Mouse (Mus musculus) neutrophil, adult 5-6 weeks (primary cell): ENCODE data around the gene Cox4i1. TPM values are rescaled to one million over a fixed set of nuclear protein-coding genes. Genes with fewer than 3 reads are reported as not detected.

Source experiments
- ATAC-seq: fragments of 151-379, 151-347 bp; 2 replicates; pipeline ENCODE4 v1.8.0; 2017; ENCODE audit warnings: mild to moderate bottlenecking, moderate TSS enrichment; ENCODE audit not compliant: insufficient number of reproducible peaks, poor library complexity, low FRiP score, severe bottlenecking; ENCODE audit errors: extremely low read depth
- total RNA-seq: library from RNA; stranded (forward); fragments of 200-1000 nt; gene quantifications from 2 replicates; pipeline ENCODE4 v1.2.3, GENCODE M21; 2017

Gene Cox4i1
- total RNA-seq, 1 experiment from 2014 or later = 180 TPM

DNA sequence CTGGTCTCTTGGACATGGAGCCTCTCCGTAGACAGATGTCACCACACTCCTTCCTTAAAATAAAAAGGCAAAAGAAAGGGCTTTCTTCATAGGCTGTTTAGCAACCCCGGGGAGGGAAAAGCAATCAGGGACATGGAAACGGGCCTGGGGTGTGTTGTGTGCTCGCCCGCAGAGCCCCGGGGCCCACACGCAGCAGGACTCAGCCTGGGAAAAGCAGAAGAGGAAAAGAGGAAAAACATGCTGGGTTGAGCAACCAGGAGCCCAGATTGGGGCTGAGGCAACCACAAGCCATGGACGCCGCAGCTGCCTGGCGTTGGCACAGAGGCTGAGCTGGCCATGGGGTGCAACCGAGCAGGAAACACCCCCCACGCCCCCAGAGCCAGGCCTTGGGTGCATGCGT, 18.0 kb downstream of the Cox4i1 start:
- ATAC-seq = no peak

GRCm38 (mm10) chr8:120686576-120686975, 18.6 kb downstream of the Cox4i1 start:
- no peak for ATAC-seq

DNA sequence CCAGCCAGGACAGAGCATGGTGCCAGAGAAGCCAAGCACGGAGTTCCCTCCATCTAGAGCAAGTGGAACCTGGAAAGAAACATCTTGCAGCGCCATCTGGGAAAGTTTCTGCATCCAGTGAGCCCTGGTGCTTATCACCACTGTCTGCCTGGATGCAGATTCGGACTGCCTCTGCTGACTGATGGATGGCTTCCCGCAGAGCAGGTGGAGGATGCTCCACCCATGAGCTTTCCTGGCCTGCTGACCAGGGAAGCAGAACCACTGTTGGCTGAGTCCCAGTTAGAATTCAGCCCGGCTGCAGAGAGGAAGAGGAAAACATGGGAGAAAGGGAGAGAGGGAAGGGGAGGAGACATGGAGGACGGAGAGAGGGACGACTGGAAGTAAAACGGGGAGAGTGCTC, 19.8 kb downstream of the Cox4i1 start:
- ATAC-seq = no peak

DNA sequence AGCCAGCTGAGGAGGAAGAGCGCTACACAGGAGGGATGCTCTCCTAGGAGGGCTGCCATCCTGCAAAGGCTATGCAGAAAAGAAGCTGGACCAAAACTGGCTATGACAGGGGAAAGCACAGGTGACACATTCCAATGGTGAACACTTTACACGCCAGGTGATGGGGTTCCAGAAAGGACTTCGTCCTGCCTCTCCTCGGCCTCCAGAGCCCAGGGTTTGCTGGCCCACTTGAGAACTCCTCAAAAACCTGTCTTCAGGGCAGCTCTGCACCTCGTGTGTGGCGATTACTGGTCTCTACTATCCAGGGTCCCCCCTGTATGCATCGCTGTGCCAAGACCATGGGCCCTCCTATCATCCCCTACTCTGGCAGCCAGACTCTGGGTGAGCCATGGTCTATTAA, 20.5 kb downstream of the Cox4i1 start:
- no peak for ATAC-seq

DNA sequence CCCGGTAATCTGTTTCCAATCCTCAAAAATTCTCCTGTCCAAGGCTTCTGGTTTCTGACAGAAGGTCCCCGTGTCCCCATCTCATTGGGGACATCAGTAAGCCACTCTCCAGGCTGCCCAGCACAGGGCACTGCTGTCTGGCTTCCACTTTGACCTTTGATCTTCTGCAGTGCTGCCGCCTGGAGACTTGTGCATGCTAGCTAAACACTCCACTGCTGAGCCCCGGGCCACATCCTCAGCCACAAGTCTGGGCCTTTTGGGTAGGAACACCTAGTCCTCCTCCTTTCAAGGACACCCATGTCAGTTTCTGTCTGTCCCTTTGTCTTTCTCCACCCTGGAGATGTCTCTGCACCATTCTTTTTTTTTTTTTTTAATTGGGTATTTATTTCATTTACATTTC, 24.9 kb downstream of the Cox4i1 start:
- ATAC-seq = no peak

- ATAC-seq = no peak
Measured at GRCm38 (mm10) chr8:120693861-120694493, 26.0 kb downstream of the Cox4i1 start.

DNA sequence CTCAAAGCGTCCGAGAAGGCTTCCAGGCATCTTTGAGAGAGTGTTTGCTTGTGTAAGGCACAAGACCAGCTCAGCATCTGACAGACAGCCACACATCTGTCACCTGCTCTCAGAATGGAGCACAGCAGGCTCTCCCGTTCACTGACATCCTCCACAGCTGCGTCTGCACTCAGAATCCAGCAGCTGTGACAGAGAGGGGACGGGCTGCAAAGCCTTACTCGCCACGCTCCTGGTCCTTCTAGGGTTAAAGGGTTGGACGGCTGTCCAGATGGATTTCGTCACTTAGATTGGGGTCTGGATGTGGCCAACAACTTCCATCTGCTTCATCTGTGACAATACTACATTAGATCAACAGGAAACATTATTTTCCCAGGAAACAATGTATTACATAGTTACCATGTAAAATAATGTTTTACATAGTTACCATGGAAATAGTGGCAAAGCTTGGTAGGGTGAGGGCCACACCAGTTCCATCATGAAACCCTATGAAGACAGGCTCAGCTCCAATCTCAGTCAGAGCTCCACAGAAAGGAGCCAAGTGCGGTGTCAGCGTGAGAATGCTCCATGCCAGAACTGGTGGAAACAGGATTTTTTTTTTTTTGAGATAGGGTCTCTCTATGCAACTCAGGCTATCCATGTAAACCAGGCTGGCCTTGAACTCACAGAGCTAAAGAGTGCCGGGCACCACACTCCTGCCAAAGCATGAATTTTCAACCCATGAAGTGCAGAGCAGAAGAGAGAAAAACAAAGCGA, 28.6 kb downstream of the Cox4i1 start:
- ATAC-seq = no peak

DNA sequence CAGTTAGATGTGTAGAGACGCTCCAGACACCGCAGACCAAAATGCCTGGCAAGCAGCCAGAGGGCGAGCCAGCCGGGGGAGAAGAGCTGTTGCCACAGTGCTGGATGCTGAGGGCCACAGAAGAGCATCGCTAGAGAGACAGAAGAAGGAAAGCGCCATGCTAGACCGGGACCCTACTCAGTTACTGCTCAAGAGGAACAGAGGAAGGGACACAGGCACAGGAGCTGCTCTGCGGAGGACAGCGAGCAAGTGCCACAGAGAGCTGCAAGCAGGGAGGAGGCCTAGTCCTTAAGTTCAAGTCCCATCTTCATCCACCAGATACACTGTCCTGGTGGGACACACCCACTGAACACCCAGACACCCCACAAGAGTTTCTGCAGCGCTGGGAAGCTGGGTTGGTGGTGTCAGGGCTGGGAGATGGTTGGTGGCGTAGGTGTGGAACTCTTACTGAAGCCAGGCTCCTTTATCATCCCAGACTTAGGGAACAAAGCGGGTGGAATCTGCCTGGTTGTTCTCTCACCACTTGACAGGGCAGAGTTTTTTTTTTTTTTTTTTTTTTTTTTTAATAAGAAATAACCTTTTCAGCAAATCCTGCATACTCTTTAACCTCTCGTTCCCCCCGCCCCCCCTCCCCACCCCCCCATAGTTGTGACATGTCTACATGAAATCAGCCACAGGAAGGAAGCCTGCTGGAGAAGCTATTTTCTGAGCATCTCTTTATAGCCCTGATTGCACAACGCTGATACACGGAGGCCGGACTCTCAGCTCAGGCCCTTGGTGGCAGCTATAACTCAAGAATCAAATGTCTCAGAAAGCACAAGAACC, 29.3 kb downstream of the Cox4i1 start:
- ATAC-seq = no peak

DNA sequence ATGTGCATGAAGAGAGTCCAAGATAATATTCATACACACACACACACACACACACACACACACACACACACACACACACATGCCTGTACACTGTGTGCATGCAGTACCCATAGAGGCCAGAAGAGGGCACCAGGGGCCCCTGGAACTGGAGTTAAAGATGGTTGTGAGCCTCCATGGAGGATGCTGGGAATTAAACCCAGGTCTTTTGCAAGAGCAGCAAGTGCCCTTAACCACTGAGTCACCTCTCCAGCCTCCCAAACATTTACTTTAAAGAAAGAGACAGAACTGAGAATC, 29.9 kb downstream of the Cox4i1 start:
- ATAC-seq = no peak

- no peak for ATAC-seq
Measured at GRCm38 (mm10) chr8:120698426-120698825, 30.4 kb downstream of the Cox4i1 start.

DNA sequence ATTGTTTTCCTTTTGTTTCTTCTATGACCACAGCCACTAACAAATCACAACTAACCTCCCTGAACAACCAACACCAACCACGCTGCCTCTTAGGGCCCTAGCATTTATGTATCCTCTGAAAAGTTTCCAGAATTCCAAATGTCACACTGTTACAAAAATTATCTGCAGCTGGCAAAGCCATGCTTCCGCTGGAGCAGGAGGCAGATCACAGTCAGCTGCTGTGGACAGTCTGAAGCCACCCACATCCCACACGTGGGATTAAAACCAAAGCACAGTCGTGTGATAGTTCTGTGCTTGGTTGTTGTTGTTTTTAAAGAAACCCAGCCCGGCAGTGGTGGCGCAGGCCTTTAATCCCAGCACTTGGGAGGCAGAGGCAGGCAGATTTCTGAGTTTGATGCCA, 31.1 kb downstream of the Cox4i1 start:
- ATAC-seq = no peak

DNA sequence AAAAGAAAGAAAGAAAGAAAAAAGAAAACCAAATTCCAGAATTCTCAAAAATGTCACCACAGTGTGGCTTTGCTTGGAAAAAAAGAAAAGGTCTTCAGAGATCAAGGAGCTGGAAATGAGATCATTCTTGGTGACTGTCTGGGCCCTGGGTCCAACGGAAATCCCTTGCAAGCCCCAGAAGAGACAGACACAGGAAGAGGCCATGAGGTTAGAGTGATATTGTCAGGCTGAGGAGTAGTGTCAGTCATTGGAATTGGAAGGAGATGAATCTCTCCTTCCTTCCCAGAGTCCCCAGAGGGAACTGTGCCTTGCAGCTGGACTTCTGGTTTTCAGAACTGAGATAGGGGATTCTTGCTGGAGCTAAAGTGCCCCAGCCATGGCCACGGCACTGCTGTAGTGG, 31.5 kb downstream of the Cox4i1 start:
- ATAC-seq = no peak

- ATAC-seq = no peak
Measured at GRCm38 (mm10) chr8:120700053-120700452, 32.0 kb downstream of the Cox4i1 start.

DNA sequence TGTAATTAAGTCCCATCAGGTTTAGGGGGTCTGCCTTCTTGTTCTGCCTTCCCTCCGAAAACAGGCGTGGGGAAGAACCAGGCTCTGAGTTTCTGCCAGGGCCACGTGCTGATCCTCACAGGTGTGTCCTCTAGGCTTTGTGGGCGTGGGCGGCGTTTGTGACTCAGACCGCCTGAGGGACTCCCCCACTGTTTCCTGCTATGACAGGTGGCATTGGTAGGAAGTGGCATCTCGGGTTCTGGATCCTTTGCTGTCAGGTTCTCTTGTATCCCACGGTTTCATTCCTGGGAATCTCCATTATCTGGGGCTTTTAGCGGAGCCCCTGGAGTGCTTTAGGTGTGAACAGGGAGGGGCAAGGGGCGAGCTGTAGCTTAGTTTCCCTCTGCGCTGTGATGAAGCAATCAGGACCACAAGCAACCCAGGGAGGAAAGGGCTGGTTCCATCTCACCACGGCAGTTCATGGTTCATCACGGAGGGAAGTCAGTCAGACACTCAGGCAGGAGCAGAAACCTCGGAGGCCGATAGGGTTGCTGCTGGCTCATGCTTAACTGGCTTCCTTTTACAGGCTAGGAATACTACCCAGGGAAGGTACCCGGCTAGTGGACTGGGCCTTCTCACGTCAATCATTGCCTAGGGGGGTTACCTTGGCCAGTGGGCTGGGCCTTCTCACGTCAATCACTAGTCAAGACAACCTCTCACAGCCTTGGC, 33.9 kb downstream of the Cox4i1 start:
- ATAC-seq = peak; percentile 79

DNA sequence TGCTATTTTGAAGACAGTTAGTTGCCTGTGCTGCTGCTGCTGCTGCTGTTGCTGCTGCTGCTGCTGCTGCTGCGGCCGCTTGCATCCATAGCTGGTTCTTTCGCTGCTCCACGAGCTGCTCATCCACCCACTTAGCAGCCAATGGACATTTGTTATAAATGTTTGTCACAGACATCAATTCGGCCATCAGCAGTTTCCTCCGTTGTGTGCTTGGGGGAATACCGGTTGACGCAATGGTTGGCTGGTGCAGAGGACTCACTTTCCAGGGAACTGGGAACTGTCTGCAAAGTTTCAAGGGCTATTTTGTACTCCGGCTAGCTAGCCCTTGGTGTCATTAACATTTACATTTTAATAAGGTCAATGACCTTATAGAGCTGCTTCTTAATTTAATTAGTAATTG, 36.2 kb downstream of the Cox4i1 start:
- no peak for ATAC-seq

DNA sequence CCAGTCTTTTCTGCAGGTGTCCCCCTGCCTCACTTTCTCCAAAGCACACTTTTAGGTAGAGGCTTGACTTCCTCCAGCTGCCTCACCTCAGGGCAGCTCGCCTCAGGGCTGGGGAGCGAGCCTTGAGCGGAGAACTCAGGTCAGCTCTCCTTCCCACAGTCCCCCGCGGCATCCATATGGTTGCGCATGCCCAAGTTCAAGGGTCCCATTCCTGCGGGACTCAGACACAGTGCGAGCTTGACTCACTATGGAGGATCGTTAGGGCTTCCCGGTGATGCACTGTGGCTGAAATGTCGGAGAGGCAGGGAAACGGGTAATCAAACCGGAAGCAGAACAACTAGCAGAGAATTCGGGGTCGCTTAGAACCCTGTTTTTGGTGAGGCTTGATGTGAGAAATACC, 37.1 kb downstream of the Cox4i1 start:
- no peak for ATAC-seq

DNA sequence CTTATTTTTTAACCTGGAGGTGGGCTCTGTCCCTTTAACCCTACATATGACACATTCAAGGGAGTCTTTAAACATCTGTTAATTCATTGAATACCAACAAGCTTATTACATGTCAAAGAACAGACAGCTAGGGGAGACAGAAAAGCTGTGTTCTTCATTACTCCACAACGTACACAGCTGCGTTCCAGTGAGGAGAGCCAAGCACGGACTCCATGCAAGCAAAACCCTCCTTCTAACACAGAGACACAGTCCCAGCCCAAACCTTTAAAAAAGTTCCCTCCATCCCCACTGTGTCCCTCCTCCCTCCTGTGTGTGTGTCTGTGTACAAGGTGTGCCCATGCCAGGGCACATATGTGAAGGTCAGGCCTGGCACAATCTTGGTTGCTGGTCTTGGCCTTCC, 38.2 kb downstream of the Cox4i1 start:
- ATAC-seq = no peak

DNA sequence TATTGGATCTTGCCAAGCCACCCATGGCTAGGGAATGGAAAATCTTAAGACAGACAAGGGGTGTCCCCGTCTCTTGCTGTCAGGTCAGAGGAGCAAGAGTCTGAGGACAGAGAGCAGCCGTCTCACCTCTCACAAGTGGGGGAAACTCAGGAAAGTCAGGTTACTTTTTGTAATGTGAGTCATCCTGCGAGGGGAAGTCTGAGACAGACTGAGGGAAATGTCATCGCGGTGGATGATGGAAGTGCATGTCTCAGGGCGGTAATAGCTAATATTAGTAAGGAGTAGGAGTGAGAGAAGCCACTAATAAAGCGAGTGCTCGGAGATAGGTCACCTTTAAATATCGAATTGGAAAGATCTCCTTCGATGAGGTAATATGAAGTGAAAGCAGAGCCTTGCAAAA, 41.2 kb downstream of the Cox4i1 start:
- ATAC-seq = no peak

GRCm38 (mm10) chr8:120715200-120715599, 47.2 kb downstream of the Cox4i1 start:
- 0 out of 2 replicates have a peak, but pooled peaks have one; percentile 23 for ATAC-seq
